Mouse (Mus musculus) frontal cortex, adult 2 months (tissue): ENCODE data around the gene Kif23. TPM values are rescaled to one million over a fixed set of nuclear protein-coding genes. Genes with fewer than 3 reads are reported as not detected.

Source experiments
- DNase-seq, 2 experiments: peaks; one replicate each; pipeline ENCODE4 v3.0.0; 2022; ENCODE audit warnings: low spot score in 1 of 2; ENCODE audit errors: extremely low spot score in 1 of 2
- polyA plus RNA-seq: library from polyadenylated mRNA; depleted of rRNA; stranded (reverse); fragments of >200 nt; gene quantifications from 2 replicates; pipeline ENCODE4 v1.2.3, GENCODE M21; 2012

Kif23 gene
- polyA plus RNA-seq, 1 experiment: 2.5 TPM

- no peak for DNase-seq
Measured at GRCm38 (mm10) chr9:61907621-61908295, 38.8 kb downstream of the Kif23 start.

- DNase-seq: peak in 1 of 2 experiments; percentile 37
Measured at GRCm38 (mm10) chr9:61906912-61907311, 39.7 kb downstream of the Kif23 start.

GRCm38 (mm10) chr9:61905576-61905975 lies 41.0 kb downstream of the Kif23 start:
- no peak for DNase-seq

- DNase-seq: no peak
Measured at GRCm38 (mm10) chr9:61904201-61904600, 42.4 kb downstream of the Kif23 start.

DNA sequence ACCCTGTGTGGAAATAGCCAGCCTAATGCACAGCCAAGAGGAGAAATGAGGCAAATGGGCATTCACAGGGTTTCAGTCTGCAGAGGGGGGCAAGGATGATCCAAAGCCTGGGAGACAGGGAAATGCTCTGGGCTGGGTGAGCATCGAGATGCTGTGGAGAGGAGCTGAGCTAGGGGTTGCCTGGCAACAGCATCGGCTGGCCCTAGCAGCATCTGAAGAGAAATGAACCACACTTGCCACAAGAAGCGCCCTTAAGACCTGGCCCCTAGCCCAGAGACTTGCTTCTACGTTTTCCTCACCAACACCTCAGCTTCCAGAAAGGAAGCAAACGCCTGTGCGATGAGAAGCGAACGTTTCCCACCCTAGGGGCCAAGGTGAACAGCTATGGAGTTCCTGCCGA lies 44.1 kb downstream of the Kif23 start:
- DNase-seq: peak in 1 of 2 experiments; percentile 28

GRCm38 (mm10) chr9:61901574-61901973 lies 45.0 kb downstream of the Kif23 start:
- DNase-seq: no peak

GRCm38 (mm10) chr9:61899804-61900203 lies 46.8 kb downstream of the Kif23 start:
- peak; percentile 35 to 94 for DNase-seq

- DNase-seq: peak; percentile 58 to 94
Measured at GRCm38 (mm10) chr9:61898401-61898800, 48.2 kb downstream of the Kif23 start.

- no peak for DNase-seq
Measured at GRCm38 (mm10) chr9:61895014-61895413, 51.6 kb downstream of the Kif23 start.

GRCm38 (mm10) chr9:61889855-61890254 lies 56.7 kb downstream of the Kif23 start:
- DNase-seq: no peak

GRCm38 (mm10) chr9:61887661-61888379 lies 58.8 kb downstream of the Kif23 start:
- no peak for DNase-seq

DNA sequence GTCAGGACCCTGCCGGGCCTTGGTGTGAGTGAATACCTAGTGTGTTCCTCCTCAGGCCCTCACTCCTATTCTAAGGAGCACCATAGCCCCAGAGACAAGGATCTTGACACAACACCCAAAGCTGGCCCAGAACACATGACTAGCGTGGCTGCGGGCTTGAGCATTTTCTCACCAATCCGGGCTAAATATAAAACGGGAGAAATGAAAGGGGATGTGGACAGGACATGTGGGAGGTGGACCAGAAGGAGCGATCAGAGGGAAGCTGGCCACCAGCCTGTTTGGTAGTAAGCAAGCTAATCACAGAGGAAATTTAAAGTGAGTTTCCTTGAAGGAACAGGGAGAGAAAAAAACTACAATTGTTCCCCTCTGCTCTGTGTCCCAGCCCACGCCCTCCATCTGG lies 60.6 kb downstream of the Kif23 start:
- no peak for DNase-seq

- DNase-seq: no peak
Measured at GRCm38 (mm10) chr9:61884936-61885335, 61.6 kb downstream of the Kif23 start.

DNA sequence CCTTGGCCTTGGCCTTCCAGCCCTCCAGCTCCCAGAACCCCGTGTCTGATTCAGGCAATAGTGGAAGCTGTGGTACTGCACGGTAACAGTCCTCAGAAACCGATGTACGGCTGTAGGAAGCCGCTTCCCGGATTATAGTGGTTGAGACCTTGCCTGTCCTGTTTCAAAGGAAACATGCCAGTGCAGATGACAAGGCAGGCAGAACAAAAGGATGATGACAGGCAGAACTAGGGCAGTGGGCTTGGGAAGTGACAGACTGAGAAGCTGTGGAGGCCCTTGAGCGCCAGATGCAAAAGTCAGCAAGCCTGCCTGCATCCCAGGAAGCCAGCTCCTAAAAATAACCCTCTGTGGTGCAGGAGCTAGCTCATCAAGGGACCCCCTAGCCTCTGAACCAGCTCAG lies 62.2 kb downstream of the Kif23 start:
- no peak for DNase-seq

- no peak for DNase-seq
Measured at GRCm38 (mm10) chr9:61882179-61882578, 64.4 kb downstream of the Kif23 start.

GRCm38 (mm10) chr9:61878889-61879288 lies 67.7 kb downstream of the Kif23 start:
- DNase-seq: peak; percentile 26 to 86

DNA sequence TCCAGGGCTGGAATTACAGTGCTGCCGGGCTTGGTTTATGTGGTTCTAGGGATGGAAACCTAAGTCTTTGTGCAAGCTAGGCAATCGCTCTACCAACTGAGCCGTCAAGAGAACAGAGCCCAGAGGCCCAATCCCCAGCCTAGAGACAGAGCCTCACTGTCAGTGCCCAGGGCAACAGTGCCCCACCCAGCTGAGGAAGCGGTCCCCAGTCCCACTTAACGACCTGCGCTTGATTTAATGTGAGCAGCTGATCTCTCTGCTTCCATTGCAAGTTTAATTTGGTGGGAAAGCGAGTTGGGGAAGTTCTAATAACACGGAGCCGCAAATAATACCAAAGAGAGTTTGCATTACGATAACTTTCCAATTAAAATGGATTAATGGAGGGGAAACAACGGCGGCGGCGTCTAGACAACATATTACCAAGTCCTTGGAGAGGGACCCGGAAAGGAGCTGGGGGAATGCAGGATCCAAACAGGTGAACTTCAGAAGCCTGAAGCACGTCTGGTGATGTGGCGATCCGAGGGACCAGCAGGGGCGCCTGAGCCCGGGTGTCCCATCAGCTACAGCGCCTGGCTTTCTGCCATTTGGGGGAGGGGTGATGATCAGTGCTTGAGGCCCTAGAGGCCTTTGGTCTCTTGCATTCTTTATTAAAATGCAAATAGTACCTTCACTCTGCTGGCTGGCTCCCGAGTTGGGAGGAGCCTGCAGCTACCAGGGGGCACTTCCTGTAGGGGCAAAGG lies 69.0 kb downstream of the Kif23 start:
- no peak for DNase-seq

GRCm38 (mm10) chr9:61873325-61873724 lies 73.2 kb downstream of the Kif23 start:
- DNase-seq: no peak

- peak; percentile 17 to 43 for DNase-seq
Measured at GRCm38 (mm10) chr9:61872246-61872941, 74.2 kb downstream of the Kif23 start.

DNA sequence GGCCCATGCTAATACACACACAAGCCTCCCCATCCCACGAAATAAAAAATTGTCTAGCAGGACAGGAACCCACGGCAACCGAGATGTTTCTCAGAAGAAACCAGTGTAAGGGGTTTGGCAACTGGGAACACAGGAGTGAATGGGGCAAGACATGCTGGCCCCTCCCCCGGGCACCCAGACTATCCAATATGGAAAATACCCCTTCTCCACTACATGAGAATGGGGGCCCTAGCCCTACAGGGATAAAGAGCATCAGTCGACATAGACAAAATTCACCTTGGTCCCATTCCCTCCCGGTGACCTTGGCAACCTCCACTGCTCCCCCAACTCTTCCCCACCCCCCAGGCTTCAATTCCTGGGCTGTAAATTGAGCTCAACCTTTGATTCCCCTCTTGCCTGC lies 74.7 kb downstream of the Kif23 start:
- no peak for DNase-seq

- peak; percentile 56 to 60 for DNase-seq
Measured at GRCm38 (mm10) chr9:61867659-61868058, 78.9 kb downstream of the Kif23 start.
